Comparison of ENCODE assay signal across 9 mouse cellular contexts in the genomic region with DNA sequence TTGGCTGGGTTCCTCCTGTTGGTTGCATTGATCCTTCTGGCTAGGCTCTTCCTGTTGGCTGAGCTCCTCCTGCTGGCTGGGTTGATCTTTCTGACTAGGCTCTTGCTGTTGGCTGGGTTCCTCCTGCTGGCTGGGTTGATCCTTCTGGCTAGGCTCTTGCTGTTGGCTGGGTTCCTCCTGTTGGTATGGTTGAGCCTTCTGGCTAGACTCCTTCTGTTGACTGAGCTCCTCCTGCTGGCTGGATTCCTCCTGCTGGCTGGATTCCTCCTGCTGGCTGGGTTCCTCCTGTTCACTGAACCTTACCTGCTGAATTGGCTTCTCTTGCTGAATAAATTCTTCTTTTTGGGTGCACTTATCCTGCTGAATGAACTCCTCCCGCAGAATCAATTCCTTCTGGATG. TPM values are rescaled to one million over a fixed set of nuclear protein-coding genes. Genes with fewer than 3 reads are reported as not detected.
DNase-seq lines count a peak whose midpoint lies in the region; ATAC-seq and TF ChIP-seq lines count a peak whose summit lies in the region.
"Had no signal": no experiment of that assay in that cellular context is flagged by ENCODE, and none has a peak within 500 bp of the region (broad histone marks: within the 10 kb centered on the region; RNA-seq: fewer than 3 reads in every experiment).

No protein-coding gene starts in this region.

- no peak for ATAC-seq in lung, postnatal 0 days
- ATAC-seq in activated CD4-positive, CD25-positive, alpha-beta regulatory T cell, adult 4 months = no peak

- H3K4me3 ChIP-seq in lung, postnatal 0 days (ENCODE audit: low read depth, low read length) = no peak overlapping the region
- H3K4me3 ChIP-seq: liver, embryonic 15.5 days had no signal

- H3K27ac ChIP-seq in lung, postnatal 0 days (ENCODE audit: low read length) = no peak overlapping the region
- H3K27ac ChIP-seq: liver, embryonic 15.5 days had no signal

- H3K27me3 ChIP-seq in lung, postnatal 0 days (replicated peaks; ENCODE audit: insufficient read depth, low read length) = no peaks in the 10 kb centered on the region

- 100% methylated on average over 1 of the region's 1 CpGs for WGBS in lung, postnatal 0 days

- H3K4me2 ChIP-seq in lung, postnatal 0 days (replicated peaks; ENCODE audit: low read depth, low read length) = no peak overlapping the region
- H3K4me2 ChIP-seq: liver, embryonic 15.5 days had no signal

- peak; percentile 2 for DNase-seq in lung, postnatal 14 days
- DNase-seq in lung, postnatal 0 days (ENCODE audit: low spot score) = no peak
- DNase-seq in cerebellum, postnatal 14 days = peak; percentile 89 to 90
- peak; percentile 47 to 58 for DNase-seq in kidney, postnatal 25 days
- DNase-seq in skeletal muscle tissue, adult 2 months (ENCODE audit: low read depth, low spot score) = peak; percentile 68
- DNase-seq in natural killer cell, adult 2 months (ENCODE audit: low spot score in 2 of 2) = no peak

- TF ChIP-seq CTCF in lung, postnatal 0 days (IDR thresholded peaks at IDR 0.05) = no peak

- no peaks in the 10 kb centered on the region for H3K9me3 ChIP-seq in lung, postnatal 0 days (ENCODE audit: low read length)
- H3K9me3 ChIP-seq: liver, embryonic 15.5 days had no signal

- H3K4me1 ChIP-seq in lung, postnatal 0 days (ENCODE audit: insufficient read depth, low read depth, low read length) = no peaks in the 10 kb centered on the region
- H3K4me1 ChIP-seq: liver, embryonic 15.5 days had no signal

- TF ChIP-seq EP300 in lung, postnatal 0 days (IDR thresholded peaks at IDR 0.05) = no peak

- H3K9ac ChIP-seq in lung, postnatal 0 days (replicated peaks; ENCODE audit: low read depth) = no peak overlapping the region
- H3K9ac ChIP-seq: liver, embryonic 15.5 days had no signal

- no peaks in the 10 kb centered on the region for H3K36me3 ChIP-seq in lung, postnatal 0 days (ENCODE audit: insufficient read depth, low read length)
- H3K36me3 ChIP-seq: liver, embryonic 15.5 days had no signal

RNA-seq across cellular contexts. Expression of gene Zscan18, which starts 28.8 kb away (rescaled TPM):
- 1.3 and 2.0 TPM in 2 replicates for polyA plus RNA-seq in lung, postnatal 0 days (2015; fragmentation: Nextera tagmentation; extraction: Ambion mirVana)
- under 1 TPM; 0.25 to 0.29 TPM for polyA plus RNA-seq in activated CD4-positive, CD25-positive, alpha-beta regulatory T cell, adult 4 months (2017; shearing (Covaris generic))

RNA-seq across cellular contexts. Expression of gene Vmn2r56, which starts 39.8 kb away (rescaled TPM):
- polyA plus RNA-seq in lung, postnatal 0 days (2015; fragmentation: Nextera tagmentation; extraction: Ambion mirVana) = not detected in 2 replicates
- polyA plus RNA-seq in activated CD4-positive, CD25-positive, alpha-beta regulatory T cell, adult 4 months (2017; shearing (Covaris generic)) = under 1 TPM; 0.08 to 0.12 TPM
- polyA plus RNA-seq: liver, embryonic 15.5 days; small intestine, adult 2 months had no signal

RNA-seq across cellular contexts. Expression of gene Zfp329, which starts 44.1 kb away (rescaled TPM):
- 7.2 and 8.5 TPM in 2 replicates for polyA plus RNA-seq in lung, postnatal 0 days (2015; fragmentation: Nextera tagmentation; extraction: Ambion mirVana)
- polyA plus RNA-seq in activated CD4-positive, CD25-positive, alpha-beta regulatory T cell, adult 4 months (2017; shearing (Covaris generic)) = 10 to 100 TPM; 16.8 to 20.2 TPM

RNA-seq across cellular contexts. Expression of gene Zfp110, which starts 60.0 kb away (rescaled TPM):
- polyA plus RNA-seq in lung, postnatal 0 days (2015; fragmentation: Nextera tagmentation; extraction: Ambion mirVana) = 26.4 and 28.3 TPM in 2 replicates
- polyA plus RNA-seq in activated CD4-positive, CD25-positive, alpha-beta regulatory T cell, adult 4 months (2017; shearing (Covaris generic)) = 10 to 100 TPM; 56.1 to 72.2 TPM

Comparison
In these comparisons a context has a peak if more than half of its experiments do, and no peak if none do; other contexts are left out.
1. DNase-seq: peak in lung, postnatal 14 days (single experiment), cerebellum, postnatal 14 days (2 of 2), kidney, postnatal 25 days (2 of 2) and skeletal muscle tissue, adult 2 months (single experiment); none in lung, postnatal 0 days (single experiment) and natural killer cell, adult 2 months (0 of 2).